Mouse (Mus musculus) frontal cortex, adult (tissue): ENCODE results near the gene Kremen2.
"Not testable (repeated sequence)": the region's sequence is repeated elsewhere in the genome, so short reads cannot be mapped to it uniquely, and the experiment has no call there.

Experiments
- ATAC-seq: cut with Nextera tagmentation; 2 replicates; pipeline ENCODE4 v1.9.2; 2017; ENCODE audit warnings: mild to moderate bottlenecking, moderate library complexity, mixed read lengths; ENCODE audit not compliant: low TSS enrichment

The Kremen2 gene

DNA sequence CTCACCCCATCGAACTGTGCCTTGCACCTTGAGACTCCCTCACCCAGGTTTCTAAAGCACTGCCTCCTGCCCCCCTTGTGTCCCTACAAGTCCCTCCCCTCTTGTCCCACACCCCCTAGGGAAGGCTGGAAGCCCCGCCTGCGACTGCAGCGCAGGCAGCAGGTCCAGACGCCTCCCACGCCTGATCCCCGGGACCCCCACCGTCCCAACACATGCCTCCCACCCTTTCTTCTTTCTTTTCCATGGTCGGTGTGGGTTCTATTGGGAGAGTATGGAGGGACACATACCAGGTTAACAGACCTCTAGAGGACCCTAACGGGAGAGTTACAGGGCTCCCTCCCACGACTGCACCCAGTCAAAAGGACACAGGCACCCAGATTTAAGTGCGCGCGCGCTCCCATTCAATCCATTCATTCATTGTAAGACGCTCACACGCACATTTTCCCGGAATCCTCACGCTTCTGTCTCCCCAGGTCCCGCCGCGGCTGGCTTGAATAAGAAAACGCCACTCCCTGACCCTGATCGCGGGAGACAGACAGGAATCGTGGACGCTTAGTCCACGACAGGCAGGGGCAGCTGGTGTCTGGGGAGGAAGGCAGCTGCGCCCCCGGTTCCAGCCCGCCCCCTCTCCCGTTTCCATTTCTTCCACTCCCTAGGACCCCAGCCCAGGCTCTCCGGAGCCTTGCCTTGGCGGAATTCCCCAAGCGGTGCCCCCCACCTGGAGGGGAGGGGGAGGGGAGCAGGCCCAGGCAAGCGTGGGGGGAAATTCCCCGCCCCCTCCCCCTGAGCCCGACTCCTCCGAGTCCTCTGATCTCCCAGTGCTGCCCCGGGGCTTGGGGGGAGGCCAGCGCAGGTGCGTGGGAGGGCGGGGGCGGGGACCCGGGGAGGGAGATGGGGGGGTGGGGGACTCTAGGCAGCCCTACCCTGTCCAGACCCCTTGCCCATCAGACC lies at the start of gene Kremen2:
Kremen2 (minus strand) TSS at position 533 of the 951 bp plus-strand sequence.
- no peak for ATAC-seq

DNA sequence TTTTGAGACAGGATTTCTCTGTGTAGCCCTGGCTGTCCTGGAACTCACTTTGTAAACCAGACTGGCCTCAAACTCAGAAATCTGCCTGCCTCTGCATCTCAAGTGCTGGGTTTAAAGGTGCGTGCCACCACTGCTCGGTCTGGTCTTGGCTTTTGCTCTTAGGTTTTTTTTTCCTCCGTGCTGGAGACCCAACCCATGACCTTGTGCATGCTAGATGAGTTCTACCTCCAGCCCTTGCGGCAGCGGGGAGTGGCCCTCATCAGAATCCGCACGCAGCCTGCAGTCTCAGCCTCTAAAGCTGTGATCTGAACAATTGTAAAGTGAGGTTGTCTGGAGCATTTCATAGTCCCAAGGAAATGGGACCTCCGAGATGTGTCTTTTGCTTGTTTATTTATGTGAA lies 49.7 kb upstream of the Kremen2 start:
- no peak for ATAC-seq

DNA sequence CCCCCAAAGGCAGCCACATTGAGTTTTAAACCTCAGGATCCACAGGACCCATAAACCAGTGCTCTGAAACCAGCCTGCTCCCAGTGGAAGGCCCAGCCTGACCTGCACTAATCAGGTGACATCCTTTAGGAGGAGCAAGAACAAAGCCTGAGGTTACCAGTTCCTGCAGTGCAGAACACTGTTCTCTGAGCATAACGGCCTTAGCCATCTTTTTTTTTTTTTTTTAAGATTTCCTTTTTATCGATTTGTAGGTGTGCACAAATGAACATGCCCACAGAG lies 45.4 kb upstream of the Kremen2 start:
- peak; percentile 11; the same call in 1 of the 2 replicates for ATAC-seq

DNA sequence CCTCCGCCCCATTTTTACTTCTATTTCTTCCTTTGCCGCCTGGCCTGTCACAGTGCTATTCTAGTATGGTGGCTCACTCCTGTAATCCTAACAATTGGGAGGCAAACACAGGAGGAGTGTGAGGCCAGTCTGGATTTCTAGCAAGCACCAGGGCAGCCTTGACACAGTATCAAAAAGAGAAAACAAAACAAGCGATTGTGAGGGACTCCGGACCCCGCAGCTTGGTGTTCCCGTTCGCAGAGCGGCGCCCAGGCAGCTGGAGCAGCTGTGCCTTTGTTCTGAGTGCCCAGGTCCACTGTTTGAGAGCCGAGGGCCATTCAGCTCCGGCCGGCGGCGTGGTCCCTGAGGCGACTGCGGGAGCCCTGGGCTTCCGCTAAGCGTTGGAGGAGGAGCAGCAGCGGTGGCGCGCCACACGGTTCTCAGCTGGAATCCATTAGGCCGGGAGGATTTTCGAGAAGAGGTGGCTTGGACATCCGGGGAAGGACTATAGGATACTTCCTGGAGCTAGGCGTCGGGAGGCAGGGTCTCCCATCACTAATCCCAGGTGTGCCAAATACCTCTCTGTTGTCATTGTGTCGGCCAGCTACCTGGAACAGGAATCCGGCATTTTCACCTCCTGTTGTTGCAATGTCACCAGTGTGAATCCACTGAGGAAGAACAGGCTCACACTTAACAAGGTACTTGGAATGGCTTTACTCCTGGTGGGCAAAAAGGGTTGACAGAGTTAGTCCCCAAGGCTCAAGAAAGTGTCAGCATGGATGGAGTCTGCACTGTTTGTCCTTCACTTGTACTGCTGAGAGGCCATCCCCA lies 44.8 kb upstream of the Kremen2 start, which contains the start of gene Srrm2:
Srrm2 (plus strand) TSS at position 264 of the 810 bp plus-strand sequence.
- peak; percentile 64 for ATAC-seq

DNA sequence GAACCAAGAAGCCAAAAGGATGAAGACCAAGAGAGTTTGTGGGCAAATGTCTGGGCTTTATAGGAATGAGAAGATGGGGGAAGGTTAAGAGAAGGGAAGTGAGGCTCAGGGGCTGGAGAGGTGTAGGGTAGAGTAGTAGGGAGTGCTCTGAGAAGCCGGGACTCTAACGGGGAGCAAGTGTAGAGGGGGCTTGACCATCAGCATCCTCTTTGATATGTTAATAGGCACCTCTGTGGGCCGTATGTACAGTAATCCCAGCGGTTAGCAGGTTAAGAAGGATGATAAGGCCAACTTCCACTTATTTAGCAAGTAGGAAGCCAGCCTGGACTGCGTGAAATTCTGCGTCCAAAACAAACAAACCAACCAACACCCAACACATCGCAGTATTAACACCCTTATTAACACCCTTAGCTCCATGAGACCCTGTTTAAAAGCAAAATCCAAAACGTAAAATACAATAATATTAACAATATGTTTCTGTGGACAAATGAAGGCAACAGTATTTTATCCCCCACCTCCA lies 44.2 kb upstream of the Kremen2 start:
- no peak for ATAC-seq

DNA sequence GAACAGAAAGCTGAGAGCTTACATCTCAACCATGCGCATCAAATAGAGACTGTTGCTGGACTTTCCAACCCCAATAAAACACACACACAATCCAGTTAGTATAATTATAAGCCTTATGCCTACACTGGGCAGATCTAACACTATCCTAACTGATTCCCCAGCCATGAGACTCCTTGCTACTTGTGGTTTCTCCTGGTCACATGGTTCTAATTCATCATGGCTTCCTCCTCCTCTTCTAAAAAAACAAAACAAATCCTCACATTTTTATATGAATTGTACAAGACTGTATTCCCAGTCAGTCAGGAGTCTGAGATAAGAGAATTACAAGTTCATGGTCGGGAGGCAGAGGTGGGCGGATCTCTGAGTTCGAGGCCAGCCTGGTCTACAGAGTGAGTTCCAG lies 43.3 kb upstream of the Kremen2 start:
- no peak for ATAC-seq

DNA sequence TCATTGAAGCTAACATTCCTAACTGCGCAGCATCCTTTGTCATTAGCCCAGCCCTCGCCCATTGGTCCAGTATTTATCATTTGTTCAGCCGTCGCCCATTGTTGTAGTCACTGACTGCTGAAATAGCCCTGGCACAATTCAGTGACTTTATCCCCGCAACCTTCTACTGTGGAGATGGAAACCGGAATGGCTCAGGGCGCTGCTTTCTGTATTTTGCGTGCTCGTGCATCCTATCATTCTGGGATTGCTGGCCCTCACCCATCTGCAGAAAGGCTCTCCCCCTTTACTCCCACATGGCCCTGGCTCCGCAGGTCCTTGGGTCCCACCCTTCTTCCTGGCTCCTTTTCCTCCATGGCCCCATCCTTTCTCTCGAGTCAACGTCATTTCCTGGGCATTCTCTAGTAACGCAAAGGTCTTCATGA lies 40.9 kb upstream of the Kremen2 start:
- 0 out of 2 replicates have a peak, but pooled peaks have one; percentile 34 for ATAC-seq

DNA sequence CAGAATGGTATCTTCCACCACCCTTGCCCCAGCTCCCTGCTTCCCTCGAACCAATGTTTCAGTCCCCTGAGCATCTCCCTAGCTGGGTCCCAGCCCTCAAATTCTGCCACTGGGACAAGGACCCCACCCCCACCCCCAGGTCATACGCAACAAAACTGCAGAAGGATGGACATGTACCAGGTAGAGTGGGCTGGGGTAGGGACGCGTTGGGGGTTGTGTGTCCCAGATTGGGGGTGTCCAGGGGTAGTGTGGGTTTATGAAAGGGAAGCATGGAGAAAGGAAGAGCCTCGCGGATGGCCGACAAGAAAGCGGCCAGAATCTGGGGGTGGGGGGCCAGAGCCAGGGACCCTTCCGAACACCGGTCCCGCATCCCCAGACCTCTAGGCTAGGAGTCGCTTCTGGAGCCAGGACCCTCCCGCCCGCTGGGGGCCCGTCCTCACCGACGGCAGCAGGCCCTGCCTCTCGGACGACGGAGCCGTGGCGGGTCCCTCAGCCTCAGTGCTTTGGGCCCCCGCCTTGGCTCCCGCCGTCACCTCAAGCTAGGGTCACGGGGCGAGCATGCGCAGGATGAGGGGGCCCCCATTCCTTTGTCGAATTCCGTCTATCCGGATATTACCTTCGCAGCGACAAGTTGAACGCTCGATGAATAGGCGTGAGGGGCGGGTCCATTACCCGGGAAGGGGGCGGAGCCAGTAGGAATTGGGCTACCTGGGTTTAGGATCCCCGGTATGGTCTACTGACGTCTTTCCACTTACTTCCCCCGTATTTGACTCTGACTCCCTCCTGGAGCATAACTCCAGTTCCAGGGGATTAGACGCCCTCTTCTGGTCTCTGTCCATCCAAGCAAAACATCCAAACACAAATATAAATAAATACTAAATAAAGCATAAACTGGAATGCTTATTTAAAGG lies 40.2 kb upstream of the Kremen2 start, which contains the start of gene Flywch2:
Flywch2 (minus strand) TSS at position 521 of the 911 bp plus-strand sequence.
- ATAC-seq: peak; percentile 75

DNA sequence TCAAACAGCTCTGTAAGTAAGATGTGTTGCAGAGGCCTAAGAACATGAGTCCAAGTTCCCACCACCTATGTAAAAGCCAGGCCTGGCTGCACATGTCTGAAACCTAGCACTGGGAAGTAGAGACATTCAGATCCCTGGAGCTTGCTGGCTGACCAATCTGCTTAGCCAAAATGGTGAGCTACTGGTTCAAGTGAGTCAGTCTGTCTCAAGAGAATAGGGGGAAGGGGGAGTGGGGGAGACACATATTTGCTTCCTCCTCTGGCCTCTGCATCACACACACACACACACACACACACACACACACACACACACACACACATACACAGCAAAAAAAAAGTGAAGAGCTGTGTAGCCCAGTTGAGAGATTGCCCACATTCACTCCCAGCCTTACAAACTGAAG lies 37.7 kb upstream of the Kremen2 start:
- no peak for ATAC-seq

DNA sequence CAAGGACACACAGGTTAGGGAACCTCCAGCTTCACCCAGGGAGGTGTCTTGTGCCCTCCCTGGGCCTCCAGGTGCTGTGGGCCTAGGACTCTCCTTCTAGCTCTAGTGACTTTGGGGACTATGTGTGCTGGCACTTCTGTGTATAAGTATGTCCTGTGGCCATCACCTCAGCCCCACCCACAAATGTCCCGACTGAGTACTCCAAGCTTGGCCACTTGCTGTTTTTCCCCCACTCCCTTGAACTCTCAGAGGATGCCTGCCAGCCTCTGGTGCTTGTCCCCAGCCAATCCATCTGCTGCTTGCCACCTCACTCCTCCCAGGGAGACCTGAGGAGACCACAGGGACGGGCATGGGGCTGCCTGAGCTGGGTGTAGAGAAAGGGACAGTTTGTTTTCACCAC lies 32.8 kb upstream of the Kremen2 start:
- ATAC-seq: no peak

DNA sequence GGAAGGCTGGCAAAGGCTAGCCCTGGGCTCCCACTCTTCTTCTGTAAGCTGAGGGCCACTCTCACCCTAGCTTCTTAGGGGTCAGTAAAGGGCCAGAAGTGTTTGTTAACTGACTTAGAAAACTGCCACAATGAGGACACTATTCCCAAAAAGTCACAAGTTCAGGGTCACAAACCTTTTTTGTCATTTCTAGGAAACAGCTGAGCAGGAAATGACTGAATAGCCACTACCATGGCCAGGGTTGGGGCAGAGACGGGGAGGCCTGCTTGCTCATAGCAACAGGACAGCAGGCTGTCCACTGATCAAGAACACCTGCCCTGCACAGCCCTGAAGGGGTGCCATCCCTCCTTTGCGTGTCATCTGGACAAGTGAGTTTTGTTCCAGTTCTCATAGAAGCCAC lies 31.5 kb upstream of the Kremen2 start:
- no peak for ATAC-seq

DNA sequence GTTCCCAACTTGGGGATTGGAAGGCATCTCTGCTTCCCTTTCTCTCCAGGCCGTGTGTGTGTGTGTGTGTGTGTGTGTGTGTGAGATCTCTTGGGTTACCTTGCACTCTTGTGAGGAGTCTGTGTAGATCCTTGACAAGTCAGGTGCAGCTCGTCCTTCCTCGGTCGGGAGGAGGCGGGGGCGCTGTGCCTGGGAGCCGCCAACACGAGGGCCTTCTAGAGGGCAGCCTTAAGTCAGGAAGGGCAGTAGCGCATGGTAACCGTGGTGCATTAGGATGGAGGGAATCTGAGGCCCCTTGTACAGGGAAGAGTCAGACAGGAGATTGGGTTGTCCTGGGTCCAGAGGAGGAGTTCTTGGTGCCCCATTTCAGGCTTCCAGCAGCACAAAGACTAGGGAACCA lies 30.6 kb upstream of the Kremen2 start:
- ATAC-seq: no peak

DNA sequence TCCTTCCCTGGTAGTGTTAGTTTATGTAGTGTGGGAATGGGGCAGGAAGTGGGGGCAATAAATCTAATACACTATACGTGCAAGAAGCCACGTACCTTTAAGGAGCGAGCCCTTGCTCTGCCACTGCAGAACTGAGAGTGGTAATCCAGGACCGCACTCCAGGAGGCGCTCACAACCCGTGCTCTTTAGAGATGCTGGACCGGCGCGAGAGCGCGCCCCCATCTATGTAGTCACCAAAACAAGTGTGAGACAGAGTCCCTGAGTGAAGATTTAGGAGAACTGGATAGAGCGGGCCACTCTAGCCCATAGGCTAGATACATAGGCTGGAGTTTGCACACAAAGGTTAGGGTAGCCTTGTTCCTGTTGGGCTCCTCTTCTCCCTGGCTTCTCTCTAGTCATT lies 28.5 kb upstream of the Kremen2 start:
- ATAC-seq: peak; percentile 63

DNA sequence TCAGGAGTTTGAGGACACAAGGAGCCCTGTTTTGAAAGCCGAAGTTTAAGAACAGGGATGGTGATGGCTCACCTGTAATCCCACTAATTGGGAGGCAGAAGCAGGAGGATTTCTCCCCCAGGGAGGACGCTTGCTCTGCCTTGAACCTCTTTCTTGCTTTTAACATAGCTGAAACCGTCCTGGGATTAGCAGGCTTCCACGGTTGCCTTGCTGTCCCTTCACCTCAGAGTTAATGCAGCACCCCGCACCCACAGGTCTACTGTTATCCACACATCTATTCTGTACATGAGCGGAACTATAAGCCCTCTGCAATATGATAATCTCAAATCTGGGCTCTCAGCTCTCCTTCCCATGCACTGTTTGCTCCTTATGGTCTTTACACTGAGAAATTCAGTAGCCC lies 28.0 kb upstream of the Kremen2 start:
- ATAC-seq: no peak

DNA sequence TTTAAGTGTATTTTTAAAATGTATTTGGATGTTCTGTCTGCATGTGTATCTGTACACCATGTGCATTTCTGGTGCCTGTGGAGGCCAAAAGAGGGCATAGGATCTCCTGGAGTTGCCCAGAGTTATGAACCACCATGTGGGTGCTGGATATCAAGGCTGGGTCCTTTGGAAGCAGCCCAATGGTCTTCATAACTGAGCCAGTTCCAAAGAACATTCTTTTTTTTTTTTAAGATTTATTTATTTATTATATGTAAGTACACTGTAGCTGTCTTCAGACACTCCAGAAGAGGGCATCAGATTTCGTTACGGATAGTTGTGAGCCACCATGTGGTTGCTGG lies 26.6 kb upstream of the Kremen2 start:
- ATAC-seq: not testable (repeated sequence)

DNA sequence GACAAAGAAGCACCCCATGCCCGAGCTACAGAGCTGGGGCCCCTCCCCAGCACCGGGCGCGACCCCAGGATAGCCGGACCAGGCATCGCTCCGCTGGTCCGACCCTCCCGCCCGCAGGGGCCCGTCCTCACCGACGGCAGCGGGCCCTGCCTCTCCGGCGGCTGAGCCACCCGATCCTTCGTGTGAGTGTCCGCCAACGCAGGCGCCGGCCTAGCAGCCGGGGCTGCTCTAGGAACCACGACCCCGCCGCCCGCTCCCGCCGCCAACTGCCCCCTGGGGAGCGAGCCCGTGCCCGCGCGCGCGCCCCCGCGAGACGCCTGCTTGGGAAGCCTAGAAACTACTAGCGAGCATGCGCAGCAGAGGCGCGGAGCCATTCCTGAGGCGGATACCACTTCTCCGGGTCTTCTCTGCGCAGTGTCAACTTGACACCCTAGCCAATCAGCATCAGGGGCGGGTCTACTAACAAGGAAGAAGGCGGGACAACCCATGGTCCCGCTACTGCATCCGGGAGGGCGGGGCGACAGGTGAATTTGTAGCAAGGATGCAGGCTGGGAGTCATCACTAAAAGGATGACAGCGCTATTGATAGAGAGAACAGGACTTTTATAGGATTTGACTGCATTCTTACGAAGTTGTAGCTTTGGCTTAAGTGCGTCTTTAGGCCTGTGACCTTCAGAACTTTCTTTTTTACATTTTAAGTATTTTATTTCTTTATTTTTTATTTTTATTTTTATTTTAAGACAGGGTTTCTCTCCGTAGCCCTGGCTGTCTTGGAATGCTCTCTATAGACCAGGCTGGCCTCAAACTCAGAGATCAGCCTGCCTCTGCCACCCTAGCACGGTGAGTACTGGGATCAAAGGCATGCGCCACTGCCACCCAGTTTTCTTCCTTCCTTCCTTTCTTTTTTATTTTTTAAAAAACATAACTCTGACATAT lies 25.9 kb upstream of the Kremen2 start, which contains the start of gene Flywch1:
Flywch1 (minus strand) TSS at position 319 of the 935 bp plus-strand sequence.
- ATAC-seq: peak; percentile 97

DNA sequence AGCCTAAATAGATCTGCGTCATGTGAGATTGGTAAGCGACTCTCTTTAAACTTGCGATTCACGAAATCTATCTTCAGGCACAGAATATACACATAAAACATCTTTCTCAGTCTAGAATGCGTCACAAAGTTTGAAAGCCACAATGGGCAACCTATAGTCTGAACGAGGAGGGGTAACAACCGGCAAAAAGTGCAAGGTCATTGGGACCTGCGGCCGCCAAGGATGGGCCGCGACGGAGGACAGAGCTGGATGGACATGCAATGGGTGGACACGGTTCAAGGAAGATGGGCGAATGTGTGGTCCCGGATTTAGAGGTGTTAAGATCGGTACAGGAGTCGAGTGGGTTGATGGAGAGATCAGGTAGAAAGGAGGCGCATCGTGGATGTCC lies 25.3 kb upstream of the Kremen2 start:
- peak; percentile 3; the same call in 1 of the 2 replicates for ATAC-seq

DNA sequence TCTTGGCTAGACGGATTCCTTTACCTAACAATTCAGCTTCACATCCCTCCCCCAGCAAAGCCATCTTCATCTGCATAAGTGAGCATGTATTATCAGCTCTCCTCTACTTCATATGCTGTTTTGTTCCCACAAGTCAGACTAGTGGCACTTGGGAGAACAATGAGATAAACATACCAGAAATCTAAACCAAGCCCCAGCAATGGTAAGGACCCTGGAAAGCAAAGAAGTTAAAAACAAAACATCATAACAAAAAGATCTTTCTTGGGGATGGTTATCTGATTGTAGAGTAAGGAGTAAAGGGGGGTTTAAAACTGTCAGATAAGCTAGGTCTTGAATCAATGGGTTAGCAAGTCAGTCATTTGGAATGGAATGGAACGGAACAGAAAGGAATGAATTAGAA lies 24.9 kb upstream of the Kremen2 start:
- ATAC-seq: no peak

DNA sequence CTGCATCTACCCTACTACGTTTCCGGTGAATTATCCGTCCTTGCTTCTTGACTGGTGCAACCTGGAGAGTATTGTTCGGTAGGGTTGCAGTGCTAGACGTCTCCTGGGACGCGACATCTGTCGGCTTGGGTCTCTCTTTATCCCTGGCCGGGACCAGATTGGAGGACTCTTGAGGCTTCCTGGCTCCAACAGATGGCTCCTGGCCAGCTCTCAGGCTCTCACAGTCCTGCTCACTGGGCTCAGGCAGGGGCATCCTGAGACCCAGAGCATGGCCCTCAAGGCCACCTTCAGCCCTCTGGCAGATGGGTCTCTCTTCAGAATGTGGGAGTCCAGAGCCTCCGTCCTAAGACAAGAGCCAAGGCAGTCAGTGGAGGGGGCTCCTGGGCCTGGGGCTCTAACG lies 17.3 kb upstream of the Kremen2 start:
- no peak for ATAC-seq

DNA sequence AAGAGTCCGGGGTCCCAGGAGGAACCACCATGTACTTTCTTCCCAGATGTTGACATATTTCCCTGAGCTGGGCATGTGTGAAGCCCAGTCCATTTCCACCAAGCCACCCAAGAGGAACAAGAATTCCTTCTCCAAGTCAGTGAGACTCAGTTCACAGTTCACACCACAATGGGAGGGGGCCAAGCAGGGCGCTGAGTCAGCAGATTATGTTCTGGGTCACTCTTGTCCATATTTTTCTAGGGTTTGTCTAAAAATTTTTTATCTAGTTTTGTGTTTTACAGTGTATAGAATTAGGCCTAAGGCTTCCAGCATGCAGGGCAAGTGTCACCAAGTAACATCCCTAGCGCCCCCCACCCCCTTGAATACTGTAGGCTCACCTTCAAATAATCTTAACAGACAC lies 15.5 kb upstream of the Kremen2 start:
- ATAC-seq: no peak
